Mouse (Mus musculus): ENCODE results near the gene Morc4.

DNA sequence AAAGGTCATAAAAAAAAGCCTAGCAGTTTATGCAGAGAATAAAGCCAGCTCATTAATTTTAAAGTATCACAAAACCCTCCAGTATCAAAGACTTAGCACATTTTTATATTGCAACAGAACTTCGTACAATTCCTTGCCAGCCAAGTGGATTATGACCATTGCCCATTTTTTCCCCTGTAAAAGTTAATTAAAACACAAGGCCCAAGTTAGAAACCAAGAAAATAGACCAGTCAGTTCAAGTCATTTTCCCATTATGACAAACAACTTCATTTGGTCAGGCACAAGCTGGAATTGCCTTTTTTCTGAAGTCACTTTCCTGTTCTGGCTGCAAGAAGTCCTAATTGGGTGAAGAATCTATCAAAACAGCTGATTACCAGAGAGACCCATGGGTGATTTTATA is 46.1 kb downstream of the Morc4 start:
- no peak for TF ChIP-seq CTCF (IDR thresholded peaks at IDR 0.05; ENCODE audit: extremely low read depth, insufficient read length, insufficient replicate concordance, low read depth, low read length)
- no peak for TF ChIP-seq POLR2A (IDR thresholded peaks at IDR 0.05; ENCODE audit: low read depth, low read length)
